Mouse (Mus musculus): ENCODE measurements around the gene Dock9.

GRCm38 (mm10) chr14:121612926-121613325 lies 184.7 kb downstream of the Dock9 start:
- TF ChIP-seq POLR2A (IDR thresholded peaks at IDR 0.05; ENCODE audit: insufficient read depth, low read depth, low read length) (no peak), CTCF (IDR thresholded peaks at IDR 0.05) (no peak)
